Mouse (Mus musculus): ENCODE data around the gene Gm12800. TPM values are rescaled to one million over a fixed set of nuclear protein-coding genes. Genes with fewer than 3 reads are reported as not detected.

Gene Gm12800
- polyA plus RNA-seq (2012; ENCODE audit: low replicate concordance): not detected in 2 replicates

DNA sequence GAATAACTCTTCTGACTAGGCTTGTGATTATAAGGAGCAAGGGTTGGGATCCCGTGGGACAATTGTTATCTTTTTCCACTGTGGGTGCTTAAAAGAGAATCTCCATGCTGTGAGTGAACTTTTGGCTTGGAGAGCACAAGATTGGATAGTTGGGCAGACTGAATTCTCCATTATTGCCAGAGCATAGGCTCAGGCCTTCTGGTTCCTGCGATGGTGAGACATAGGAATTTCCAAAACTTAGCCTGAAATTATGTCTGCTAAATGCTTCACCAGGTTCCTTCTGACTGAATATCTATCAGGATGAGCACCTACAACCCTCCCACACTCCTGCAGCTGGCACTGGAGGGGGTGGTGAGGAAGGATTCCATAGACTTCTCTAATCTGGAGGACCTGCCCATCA lies at the start of gene Gm12800:
Gene Gm12800 (plus strand): TSS at position 301 of the 400 bp plus-strand sequence.

DNA sequence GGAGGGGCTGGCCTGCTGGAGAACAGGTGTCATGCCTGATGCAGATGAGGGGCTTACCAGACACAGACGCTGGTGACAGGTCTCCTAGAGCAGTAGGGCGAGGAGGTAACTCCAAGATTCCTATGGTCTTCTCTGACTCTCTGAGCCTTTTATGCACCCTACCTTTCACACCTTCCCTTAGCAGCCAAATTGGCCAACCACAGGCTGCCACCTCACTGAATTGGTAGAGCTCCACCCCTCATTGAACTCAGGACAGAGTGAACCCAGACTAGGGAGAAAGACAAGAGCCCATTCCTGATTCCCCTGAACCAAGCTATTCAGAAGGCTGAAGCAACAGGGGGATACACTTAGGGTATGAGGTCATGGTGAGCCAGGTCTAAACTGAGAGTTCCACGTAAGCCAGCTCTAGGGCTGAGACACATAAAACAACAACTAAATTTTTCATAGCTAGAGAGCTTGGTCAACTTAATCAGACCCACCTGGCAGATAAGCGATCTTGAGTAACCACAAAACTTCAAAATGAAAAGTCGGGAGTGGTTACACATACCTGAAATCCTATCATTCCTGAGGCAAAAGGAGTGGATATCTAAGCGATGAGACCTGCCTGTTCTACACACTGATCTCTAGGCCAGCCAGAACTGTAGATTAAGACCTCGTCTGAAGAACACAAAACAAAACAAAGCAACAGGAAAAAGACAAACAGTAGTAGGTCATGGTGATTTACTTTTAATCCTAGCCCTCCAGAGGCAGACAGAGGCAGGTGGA lies 15.1 kb upstream of the Gm12800 start, which contains the start of gene C130073F10Rik:
Gene C130073F10Rik (minus strand): TSS at position 134 of the 765 bp plus-strand sequence.

DNA sequence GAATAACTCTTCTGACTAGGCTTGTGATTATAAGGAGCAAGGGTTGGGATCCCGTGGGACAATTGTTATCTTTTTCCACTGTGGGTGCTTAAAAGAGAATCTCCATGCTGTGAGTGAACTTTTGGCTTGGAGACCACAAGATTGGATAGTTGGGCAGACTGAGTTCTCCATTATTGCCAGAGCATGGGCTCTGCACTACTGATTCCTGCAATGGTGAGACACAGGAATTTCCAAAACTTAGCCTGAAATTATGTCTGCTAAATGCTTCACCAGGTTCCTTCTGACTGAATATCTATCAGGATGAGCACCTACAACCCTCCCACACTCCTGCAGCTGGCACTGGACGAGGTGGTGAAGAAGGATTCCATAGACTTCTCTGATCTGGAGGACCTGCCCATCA lies 31.2 kb downstream of the Gm12800 start, which contains the start of gene Gm12794:
Gene Gm12794 (plus strand): TSS at position 301 of the 400 bp plus-strand sequence.

Other genes with a start within 250 kb of the Gm12800 start
- 0.04 and 0.19 TPM in 2 replicates for gene Lepr, start 191.7 kb upstream of the Gm12800 start, polyA plus RNA-seq (2012; ENCODE audit: low replicate concordance)
- not detected in 2 replicates for gene B020004J07Rik, start 65.1 kb upstream of the Gm12800 start, polyA plus RNA-seq (2012; ENCODE audit: low replicate concordance)
- gene C130073F10Rik, start 15.3 kb upstream of the Gm12800 start, polyA plus RNA-seq (2012; ENCODE audit: low replicate concordance): not detected in 2 replicates
- gene Gm12794, start 31.3 kb downstream of the Gm12800 start, polyA plus RNA-seq (2012; ENCODE audit: low replicate concordance): not detected in 2 replicates
- gene Gm12790, start 71.9 kb downstream of the Gm12800 start, polyA plus RNA-seq (2012; ENCODE audit: low replicate concordance): not detected in 2 replicates
- not detected in 2 replicates for gene Gm12789, start 77.5 kb downstream of the Gm12800 start, polyA plus RNA-seq (2012; ENCODE audit: low replicate concordance)
- gene Pde4b, start 178.4 kb downstream of the Gm12800 start, polyA plus RNA-seq (2012; ENCODE audit: low replicate concordance): 20.4 and 21.9 TPM in 2 replicates

All from hematopoietic multipotent progenitor cell, adult 10-12 weeks (in vitro differentiated cells).